Mouse (Mus musculus): ENCODE data around the gene Gm20605. TPM values are rescaled to one million over a fixed set of nuclear protein-coding genes. Genes with fewer than 3 reads are reported as not detected.

Gm20605 gene
- total RNA-seq (2014; rRNA removed) (3.6 and 6.1 TPM in 2 replicates), polyA plus RNA-seq (2015; fragmentation: Nextera tagmentation; extraction: Ambion mirVana) (1.9 and 2.4 TPM in 2 replicates)

DNA sequence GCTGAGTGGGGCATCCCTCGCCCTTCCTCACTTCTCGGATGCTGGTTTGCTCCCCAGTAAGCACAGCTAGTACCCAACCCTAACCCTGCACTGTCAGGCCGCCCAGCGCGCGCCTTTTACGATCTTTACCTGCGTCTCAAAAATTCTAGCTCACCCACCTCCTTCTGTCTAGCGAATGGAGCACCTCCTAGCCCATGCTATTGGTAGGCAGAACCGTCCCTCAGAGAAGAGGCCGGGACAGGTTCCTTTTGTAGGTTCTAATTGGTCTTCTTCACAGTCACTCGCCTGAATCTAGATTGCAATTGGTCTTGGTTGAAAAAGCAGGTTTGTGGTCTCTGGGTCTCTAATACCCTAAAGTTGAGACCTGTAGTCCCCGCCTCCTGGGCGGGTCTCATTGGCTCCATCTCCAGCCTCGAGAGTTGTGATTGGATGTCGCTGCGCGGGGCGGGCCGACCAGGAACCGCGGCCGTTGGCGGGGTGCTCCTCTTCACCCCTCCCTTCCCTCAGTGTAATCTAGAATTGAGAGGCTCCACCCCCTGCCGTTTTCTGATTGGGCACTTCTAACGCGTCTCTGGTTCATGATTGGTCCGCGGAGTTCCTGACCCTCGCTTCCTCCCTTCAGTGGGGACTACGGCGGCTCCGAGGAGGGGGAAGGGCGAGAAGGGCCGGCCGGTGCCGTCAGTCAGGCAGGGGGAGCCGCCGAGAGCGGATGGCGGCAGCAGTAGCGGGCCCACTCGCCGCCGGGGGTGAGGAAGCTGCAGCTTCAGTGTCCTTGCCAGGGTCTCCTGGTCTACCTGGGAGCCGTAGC lies at the start of gene Gm20605, which contains the start of the genes Fbxo24 and Lrch4:
Gene Gm20605 (plus strand): TSS at position 678 of the 808 bp plus-strand sequence.
Gene Fbxo24 (minus strand): TSS at position 505 of the 808 bp plus-strand sequence.
Gene Lrch4 (plus strand): TSS at position 624 of the 808 bp plus-strand sequence.
- peak within 1 kb of the TSS; percentile 85 for H3K27ac ChIP-seq (ENCODE audit: low read depth, low read length)
- H3K4me1 ChIP-seq (ENCODE audit: insufficient read depth), result peaks cover 14% of the 10 kb centered on the region
- peak within 1 kb of the TSS; percentile 90 for H3K4me2 ChIP-seq (ENCODE audit: low read depth)
- H3K4me3 ChIP-seq (ENCODE audit: low read depth, low read length), result peak within 1 kb of the TSS; percentile 90
- no peaks in the 10 kb centered on the region for H3K27me3 ChIP-seq (ENCODE audit: insufficient read depth, low read length)
- no peaks in the 10 kb centered on the region for H3K9me3 ChIP-seq (ENCODE audit: low read length)
- DNase-seq, result peak; percentile 100
- peak within 1 kb of the TSS; percentile 75 for H3K9ac ChIP-seq
- 0 out of 2 replicates have a peak, but pooled peaks cover 1% of the 10 kb centered on the region for H3K36me3 ChIP-seq (ENCODE audit: insufficient read depth)
- peak; percentile 98 for ATAC-seq
- TF ChIP-seq CTCF (IDR thresholded peaks at IDR 0.05; ENCODE audit: low read depth), result peak; percentile 33; the same call in 1 of the 2 replicates
- under 1% methylated on average over 45 of the region's 46 CpGs for WGBS

GRCm38 (mm10) chr5:137580246-137580645 lies 48.7 kb upstream of the Gm20605 start:
- WGBS, result 82% methylated on average over 6 of the region's 6 CpGs
- Histone ChIP-seq H3K9ac (no peak overlapping the region), H3K4me1 (ENCODE audit: insufficient read depth) (0 out of 2 replicates have a peak, but pooled peaks cover 7% of the 10 kb centered on the region), H3K27me3 (ENCODE audit: insufficient read depth, low read length) (no peaks in the 10 kb centered on the region), H3K36me3 (ENCODE audit: insufficient read depth) (no peaks in the 10 kb centered on the region), H3K4me3 (ENCODE audit: low read depth, low read length) (no peak overlapping the region), H3K4me2 (ENCODE audit: low read depth) (no peak overlapping the region), H3K27ac (ENCODE audit: low read depth, low read length) (no peak overlapping the region), H3K9me3 (ENCODE audit: low read length) (no peaks in the 10 kb centered on the region)
- TF ChIP-seq CTCF (IDR thresholded peaks at IDR 0.05; ENCODE audit: low read depth), result no peak
- DNase-seq, result no peak
- ATAC-seq, result no peak

DNA sequence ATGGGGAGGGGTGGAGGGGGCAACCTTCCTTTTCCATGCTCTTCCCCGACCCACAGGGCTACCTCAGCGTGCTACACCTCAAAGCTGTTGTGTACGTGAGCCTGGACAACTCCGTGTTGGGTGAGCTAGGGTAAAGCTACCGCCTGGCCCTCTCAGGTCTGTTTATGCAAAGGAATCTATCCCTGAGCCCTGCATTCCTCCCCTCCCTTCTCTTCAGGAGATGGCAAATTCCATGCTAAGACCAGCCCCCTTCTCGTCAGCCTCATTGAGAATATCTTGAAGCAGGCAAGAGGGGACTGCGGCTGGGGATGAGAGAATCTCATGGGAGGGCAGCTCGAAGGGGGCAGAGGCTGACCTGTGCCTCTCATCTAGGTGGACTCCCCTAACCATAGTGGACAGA lies 46.3 kb upstream of the Gm20605 start:
- H3K4me2 ChIP-seq (ENCODE audit: low read depth), result peak overlapping the region; percentile 54
- H3K9me3 ChIP-seq (ENCODE audit: low read length), result no peaks in the 10 kb centered on the region
- peak overlapping the region; percentile 35 for H3K4me3 ChIP-seq (ENCODE audit: low read depth, low read length)
- peak overlapping the region; percentile 82 for H3K27ac ChIP-seq (ENCODE audit: low read depth, low read length)
- no peaks in the 10 kb centered on the region for H3K27me3 ChIP-seq (ENCODE audit: insufficient read depth, low read length)
- no peak for TF ChIP-seq CTCF (IDR thresholded peaks at IDR 0.05; ENCODE audit: low read depth)
- H3K4me1 ChIP-seq (ENCODE audit: insufficient read depth), result 0 out of 2 replicates have a peak, but pooled peaks cover 7% of the 10 kb centered on the region
- peak overlapping the region; percentile 54 for H3K9ac ChIP-seq
- 56% methylated on average over 8 of the region's 8 CpGs for WGBS
- H3K36me3 ChIP-seq (ENCODE audit: insufficient read depth), result no peaks in the 10 kb centered on the region
- ATAC-seq, result no peak
- DNase-seq, result no peak

GRCm38 (mm10) chr5:137583670-137584169 lies 45.3 kb upstream of the Gm20605 start:
- no peaks in the 10 kb centered on the region for H3K27me3 ChIP-seq (ENCODE audit: insufficient read depth, low read length)
- H3K4me3 ChIP-seq (ENCODE audit: low read depth, low read length), result peak overlapping the region; percentile 35
- 12% methylated on average over 27 of the region's 27 CpGs for WGBS
- no peaks in the 10 kb centered on the region for H3K36me3 ChIP-seq (ENCODE audit: insufficient read depth)
- peak; percentile 94 for ATAC-seq
- H3K4me2 ChIP-seq (ENCODE audit: low read depth), result peak overlapping the region; percentile 54
- 0 out of 2 replicates have a peak, but pooled peaks cover 7% of the 10 kb centered on the region for H3K4me1 ChIP-seq (ENCODE audit: insufficient read depth)
- peak overlapping the region; percentile 82 for H3K27ac ChIP-seq (ENCODE audit: low read depth, low read length)
- TF ChIP-seq CTCF (IDR thresholded peaks at IDR 0.05; ENCODE audit: low read depth), result peak; percentile 50
- peak overlapping the region; percentile 54 for H3K9ac ChIP-seq
- H3K9me3 ChIP-seq (ENCODE audit: low read length), result no peaks in the 10 kb centered on the region
- DNase-seq, result peak; percentile 89

GRCm38 (mm10) chr5:137584976-137585375 lies 44.0 kb upstream of the Gm20605 start:
- 30% methylated on average over 8 of the region's 8 CpGs for WGBS
- no peak overlapping the region for H3K4me3 ChIP-seq (ENCODE audit: low read depth, low read length)
- H3K27me3 ChIP-seq (ENCODE audit: insufficient read depth, low read length), result no peaks in the 10 kb centered on the region
- no peak overlapping the region for H3K4me2 ChIP-seq (ENCODE audit: low read depth)
- no peak overlapping the region for H3K9ac ChIP-seq
- no peaks in the 10 kb centered on the region for H3K36me3 ChIP-seq (ENCODE audit: insufficient read depth)
- no peak for ATAC-seq
- 0 out of 2 replicates have a peak, but pooled peaks cover 7% of the 10 kb centered on the region for H3K4me1 ChIP-seq (ENCODE audit: insufficient read depth)
- peak; percentile 55 for DNase-seq
- H3K27ac ChIP-seq (ENCODE audit: low read depth, low read length), result no peak overlapping the region
- peak; percentile 62 for TF ChIP-seq CTCF (IDR thresholded peaks at IDR 0.05; ENCODE audit: low read depth)
- H3K9me3 ChIP-seq (ENCODE audit: low read length), result no peaks in the 10 kb centered on the region

GRCm38 (mm10) chr5:137590507-137590906 lies 38.5 kb upstream of the Gm20605 start:
- no peak overlapping the region for H3K4me2 ChIP-seq (ENCODE audit: low read depth)
- no peak for ATAC-seq
- no peak for TF ChIP-seq CTCF (IDR thresholded peaks at IDR 0.05; ENCODE audit: low read depth)
- H3K36me3 ChIP-seq (ENCODE audit: insufficient read depth), result no peaks in the 10 kb centered on the region
- H3K4me3 ChIP-seq (ENCODE audit: low read depth, low read length), result no peak overlapping the region
- WGBS, result 82% methylated on average over 5 of the region's 5 CpGs
- H3K27me3 ChIP-seq (ENCODE audit: insufficient read depth, low read length), result no peaks in the 10 kb centered on the region
- H3K9me3 ChIP-seq (ENCODE audit: low read length), result no peaks in the 10 kb centered on the region
- H3K4me1 ChIP-seq (ENCODE audit: insufficient read depth), result no peaks in the 10 kb centered on the region
- H3K27ac ChIP-seq (ENCODE audit: low read depth, low read length), result no peak overlapping the region
- no peak for DNase-seq
- H3K9ac ChIP-seq, result no peak overlapping the region

DNA sequence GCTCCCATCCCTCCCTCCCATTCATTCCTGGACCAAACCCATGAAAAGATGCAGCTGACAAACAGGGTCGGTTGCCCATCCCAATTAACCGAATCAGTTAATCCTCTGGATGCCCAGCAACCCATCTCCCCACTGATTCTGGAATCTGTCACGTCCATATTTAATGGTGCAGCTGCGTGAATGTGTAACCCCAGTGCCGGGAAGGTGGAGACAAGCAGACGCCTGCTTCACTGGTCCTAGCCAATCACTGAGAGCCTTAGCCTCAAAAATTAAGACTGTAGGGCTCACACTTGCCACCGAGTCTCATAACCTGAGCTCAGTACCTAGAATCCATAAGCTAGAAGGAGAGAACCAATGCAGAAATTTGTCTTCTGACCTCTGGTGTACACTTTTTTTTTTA lies 33.1 kb upstream of the Gm20605 start:
- ATAC-seq (no peak), DNase-seq (no peak)
- 65% methylated on average over 7 of the region's 7 CpGs for WGBS

More for the DNA sequence above, 33.1 kb upstream of the Gm20605 start:
- Histone ChIP-seq H3K27me3 (ENCODE audit: insufficient read depth, low read length) (no peaks in the 10 kb centered on the region), H3K27ac (ENCODE audit: low read depth, low read length) (no peak overlapping the region), H3K4me1 (ENCODE audit: insufficient read depth) (peaks cover 12% of the 10 kb centered on the region), H3K36me3 (ENCODE audit: insufficient read depth) (no peaks in the 10 kb centered on the region), H3K4me2 (ENCODE audit: low read depth) (no peak overlapping the region), H3K9ac (no peak overlapping the region), H3K9me3 (ENCODE audit: low read length) (no peaks in the 10 kb centered on the region), H3K4me3 (ENCODE audit: low read depth, low read length) (no peak overlapping the region)
- no peak for TF ChIP-seq CTCF (IDR thresholded peaks at IDR 0.05; ENCODE audit: low read depth)

All from forebrain, postnatal 0 days (tissue).